Mouse (Mus musculus): ENCODE measurements around the gene Hey2.

Gene Hey2

GRCm38 (mm10) chr10:30791016-30791415 lies 51.6 kb downstream of the Hey2 start:
- no peak for DNase-seq (ENCODE audit: low read depth, low spot score)

DNA sequence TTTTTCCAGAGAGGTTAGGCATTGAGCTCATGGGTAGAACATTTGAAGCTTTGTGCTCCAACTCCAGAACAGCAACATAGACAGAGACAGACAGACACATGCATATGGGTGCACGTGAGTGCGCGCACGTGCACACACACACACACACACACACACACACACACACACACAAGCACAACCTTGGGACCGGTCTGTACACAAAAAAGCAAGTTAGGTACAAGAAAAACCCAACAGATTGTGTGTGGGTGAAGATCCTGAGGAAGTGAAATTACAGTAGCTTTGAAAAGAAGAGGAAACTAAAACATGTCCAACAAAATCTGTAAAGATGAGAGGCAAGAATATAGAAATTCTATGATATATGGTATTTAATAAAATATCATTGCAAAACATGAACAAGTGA lies 53.1 kb downstream of the Hey2 start:
- no peak for DNase-seq (ENCODE audit: low read depth, low spot score)

- DNase-seq (ENCODE audit: low read depth, low spot score): no peak
Observed at GRCm38 (mm10) chr10:30788340-30788721, 54.3 kb downstream of the Hey2 start.

DNA sequence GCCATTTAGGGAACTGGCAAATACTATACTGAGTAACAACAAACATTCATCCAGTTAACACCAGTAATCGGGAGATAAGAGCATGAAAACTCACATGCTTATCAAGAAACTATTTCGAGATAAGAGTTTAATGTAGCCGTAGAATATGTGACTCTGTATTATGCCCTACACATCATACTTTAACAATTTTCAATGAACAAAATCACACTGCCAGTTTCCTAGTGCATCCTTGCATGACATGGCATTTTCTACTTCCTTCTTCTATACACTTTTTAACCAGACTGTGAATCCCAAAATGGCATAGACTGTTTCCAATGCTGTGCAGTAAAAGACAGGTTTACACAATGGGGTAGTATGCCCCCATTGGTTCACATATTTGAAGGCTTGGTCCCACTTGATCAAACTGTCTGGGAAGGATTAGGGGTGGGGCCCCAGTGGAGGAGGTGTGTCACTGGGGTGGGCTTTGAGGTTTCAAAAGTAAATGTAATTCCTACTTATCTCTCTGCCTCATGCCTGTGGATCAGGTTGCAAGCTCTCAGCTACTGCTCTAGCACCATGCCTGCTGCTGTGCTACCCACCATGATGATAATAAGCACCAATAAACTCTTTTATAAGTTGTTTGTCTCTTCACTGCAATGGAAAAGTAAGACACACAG lies 54.8 kb downstream of the Hey2 start:
- DNase-seq (ENCODE audit: low read depth, low spot score): no peak

DNA sequence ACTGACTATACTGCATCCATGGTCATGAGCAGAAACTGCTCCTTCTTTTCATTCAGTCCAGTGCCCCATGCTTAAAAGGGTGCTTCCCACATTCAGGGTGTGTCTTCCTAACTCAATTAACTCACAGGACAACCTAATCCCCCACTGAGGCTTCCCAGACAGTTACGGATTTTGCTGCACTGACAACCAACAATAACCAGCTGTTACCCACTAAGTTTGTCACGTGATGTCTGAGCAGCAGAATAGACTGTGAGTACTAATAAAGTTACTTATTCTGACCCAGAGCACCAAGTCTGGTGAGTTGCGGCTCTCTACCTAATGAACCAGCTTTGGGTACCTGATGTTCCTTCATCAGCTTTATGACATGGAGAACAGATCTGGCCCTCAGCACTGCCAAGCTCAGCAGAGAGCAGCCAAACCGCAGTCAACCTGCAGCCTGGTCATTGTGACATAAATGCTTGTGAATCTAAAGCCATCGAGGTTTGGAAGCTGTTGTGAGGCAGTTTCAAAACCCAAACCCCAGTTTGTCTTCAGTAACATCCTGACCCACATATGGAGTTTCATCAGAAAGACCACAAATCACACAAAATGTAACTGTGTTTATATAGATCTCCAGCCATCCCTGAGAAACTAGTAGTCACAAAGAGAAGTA lies 56.4 kb downstream of the Hey2 start:
- DNase-seq (ENCODE audit: low read depth, low spot score): no peak

All from retina, postnatal 7 days (tissue).